Mouse (Mus musculus) lung, postnatal 0 days (tissue): Measurements from ENCODE around the gene Xdh.

Source experiments
- CTCF ChIP-seq: IDR thresholded peaks from 2 replicates; pipeline ENCODE4 v1.5.1; 2016; ENCODE audit warnings: antibody characterized with exemption, mild to moderate bottlenecking
- EP300 ChIP-seq: IDR thresholded peaks from 2 replicates; pipeline ENCODE4 v1.6.1; 2016; ENCODE audit warnings: antibody characterized with exemption, mild to moderate bottlenecking, control low read depth

DNA sequence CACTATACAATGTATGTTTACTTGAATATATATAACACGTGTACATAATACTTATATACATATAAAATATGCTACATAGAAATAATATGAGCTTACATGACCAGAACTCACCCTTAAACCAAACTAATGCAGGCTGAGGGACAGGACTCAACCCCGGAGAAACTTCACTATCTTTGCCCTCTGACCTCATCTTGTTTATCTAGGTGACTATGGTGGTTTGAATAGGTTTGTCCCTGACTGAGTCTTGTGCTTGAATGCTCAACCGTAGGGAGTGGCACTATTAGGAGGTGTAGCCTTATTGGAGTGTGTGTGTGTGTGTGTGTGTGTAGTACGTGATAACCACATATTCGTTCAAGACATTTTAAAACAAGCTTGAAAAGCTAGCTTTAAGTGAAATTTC is 55.6 kb downstream of the Xdh start:
- TF ChIP-seq EP300 (no peak), CTCF (no peak)
